Mouse (Mus musculus): ENCODE results near the gene Pear1. TPM values are rescaled to one million over a fixed set of nuclear protein-coding genes. Genes with fewer than 3 reads are reported as not detected.

Pear1 gene
- polyA plus RNA-seq, 1 experiment from 2014 or later: 17.7 TPM

DNA sequence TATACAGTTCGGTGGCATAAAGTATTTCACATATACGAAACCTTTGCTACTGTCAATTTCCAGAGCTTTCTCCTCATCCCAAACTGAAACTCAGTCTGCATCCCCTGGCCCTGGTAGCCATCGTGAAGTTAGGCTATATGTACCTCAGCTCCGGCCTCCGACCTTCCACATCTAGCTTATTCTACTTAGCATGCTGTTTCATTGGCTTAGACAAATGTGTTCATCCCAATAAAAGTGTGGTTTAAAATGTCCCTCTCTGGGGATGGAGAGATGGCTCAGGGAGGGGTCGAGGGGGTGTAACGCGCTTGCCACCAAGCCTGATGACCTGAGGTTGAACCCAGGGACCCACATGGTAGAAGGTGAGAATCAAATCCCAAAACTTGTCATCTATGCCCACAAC, 54.6 kb downstream of the Pear1 start:
- Histone ChIP-seq H3K4me1 (peaks cover 47% of the 10 kb centered on the region), H3K27ac (no peak overlapping the region), H3K27me3 (ENCODE audit: low read depth, poor library complexity, severe bottlenecking) (peaks cover 52% of the 10 kb centered on the region), H3K36me3 (no peaks in the 10 kb centered on the region), H3K4me3 (no peak overlapping the region), H3K9me3 (replicated peaks) (no peaks in the 10 kb centered on the region)
- DNase-seq (ENCODE audit: low spot score): no peak
- WGBS: 79% methylated on average over 8 of the region's 8 CpGs

DNA sequence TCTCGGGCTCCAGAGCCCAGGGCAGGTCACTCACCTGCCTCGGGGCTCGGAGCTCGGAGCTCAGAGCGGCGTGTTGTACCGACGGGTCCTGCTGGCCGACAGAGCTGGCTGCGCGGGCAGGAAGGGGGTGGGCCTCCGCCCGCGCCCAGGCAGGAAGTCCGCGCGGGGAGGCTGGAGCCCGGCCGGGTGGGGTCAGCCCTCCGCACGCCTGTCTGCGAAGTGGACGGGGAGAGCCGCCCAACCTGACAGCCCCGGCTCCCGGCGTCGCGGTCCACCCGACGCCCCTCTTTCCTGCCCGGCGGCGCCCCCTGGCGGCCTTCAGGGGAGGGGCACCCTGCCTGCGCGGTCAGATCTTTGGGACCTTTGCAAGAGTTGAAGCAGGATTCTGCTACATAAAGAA, 55.3 kb downstream of the Pear1 start:
- Histone ChIP-seq H3K36me3 (no peaks in the 10 kb centered on the region), H3K4me1 (peaks cover 54% of the 10 kb centered on the region), H3K27me3 (ENCODE audit: low read depth, poor library complexity, severe bottlenecking) (peaks cover 46% of the 10 kb centered on the region), H3K4me3 (peak overlapping the region; percentile 58), H3K27ac (peak overlapping the region; percentile 83), H3K9me3 (replicated peaks) (no peaks in the 10 kb centered on the region)
- peak; percentile 92 for DNase-seq (ENCODE audit: low spot score)
- 1% methylated on average over 37 of the region's 37 CpGs for WGBS

DNA sequence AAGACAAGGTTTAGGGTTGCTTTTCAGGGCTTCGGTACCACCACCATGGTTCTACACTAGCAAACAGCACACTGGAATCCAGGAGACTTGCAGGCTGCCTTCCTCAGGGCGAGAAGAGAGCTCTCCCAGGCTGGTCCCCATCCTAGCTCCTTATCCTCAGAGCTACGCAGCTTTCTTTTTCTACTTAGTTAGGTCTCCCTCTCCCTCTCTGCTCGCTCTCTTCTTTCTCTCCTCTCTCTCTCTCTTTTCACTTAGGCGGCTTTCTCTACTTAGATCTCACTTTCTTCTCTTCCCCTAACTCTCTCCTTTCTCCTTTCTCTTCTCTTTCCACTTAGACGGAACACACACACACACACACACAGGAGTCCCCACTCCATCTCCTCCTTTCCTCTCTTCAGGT, 55.7 kb downstream of the Pear1 start:
- peaks cover 42% of the 10 kb centered on the region for H3K27me3 ChIP-seq (ENCODE audit: low read depth, poor library complexity, severe bottlenecking)

DNA sequence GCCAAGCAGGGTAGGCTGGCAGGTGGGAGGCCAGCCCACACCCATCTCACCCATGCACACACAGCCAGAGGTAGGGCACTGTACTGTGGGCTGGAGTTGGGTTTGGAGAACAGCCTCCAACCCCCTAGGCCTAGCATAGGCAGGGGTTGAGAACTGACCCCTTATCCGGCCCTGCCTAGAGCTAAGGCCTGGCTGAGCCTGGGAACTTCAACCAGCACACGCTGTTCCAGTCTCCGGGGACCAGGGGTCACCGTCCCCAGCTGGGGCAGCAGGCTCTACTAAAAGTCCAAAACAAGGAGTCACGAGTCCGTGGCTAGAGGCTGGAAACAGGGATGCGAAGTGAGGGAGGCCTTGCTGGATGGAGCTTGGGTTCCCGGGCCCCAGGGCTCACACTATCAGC, 56.3 kb downstream of the Pear1 start:
- peaks cover 38% of the 10 kb centered on the region for H3K27me3 ChIP-seq (ENCODE audit: low read depth, poor library complexity, severe bottlenecking)
- peak overlapping the region; percentile 83 for H3K27ac ChIP-seq
- H3K36me3 ChIP-seq: no peaks in the 10 kb centered on the region
- peaks cover 65% of the 10 kb centered on the region for H3K4me1 ChIP-seq
- H3K9me3 ChIP-seq (replicated peaks): no peaks in the 10 kb centered on the region
- DNase-seq (ENCODE audit: low spot score): no peak
- WGBS: 78% methylated on average over 8 of the region's 8 CpGs
- H3K4me3 ChIP-seq: peak overlapping the region; percentile 58

More for the DNA sequence above, 55.7 kb downstream of the Pear1 start:
- Histone ChIP-seq H3K4me1 (peaks cover 58% of the 10 kb centered on the region), H3K27ac (peak overlapping the region; percentile 83), H3K4me3 (peak overlapping the region; percentile 58), H3K9me3 (replicated peaks) (no peaks in the 10 kb centered on the region), H3K36me3 (no peaks in the 10 kb centered on the region)
- WGBS: 54% methylated on average over 6 of the region's 6 CpGs
- DNase-seq (ENCODE audit: low spot score): no peak

DNA sequence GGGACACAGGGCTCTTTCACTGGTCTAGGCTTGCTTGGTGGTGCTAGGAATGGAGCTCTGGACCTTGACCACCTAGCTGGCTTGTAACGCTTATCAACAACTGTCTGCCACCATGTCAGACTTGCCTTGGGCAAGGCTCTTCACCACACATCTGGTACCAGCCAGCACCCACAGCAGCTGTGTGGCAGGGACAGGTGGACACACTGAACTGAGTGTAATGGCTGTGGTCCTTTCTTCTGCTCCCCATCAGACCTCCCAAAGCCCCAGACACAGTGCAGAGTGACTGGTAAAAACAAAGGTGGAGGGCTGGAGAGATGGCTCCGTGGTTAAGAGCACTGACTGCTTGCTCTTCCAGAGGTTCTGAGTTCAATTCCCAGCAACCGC, 57.8 kb downstream of the Pear1 start:
- H3K4me1 ChIP-seq: peaks cover 79% of the 10 kb centered on the region
- no peaks in the 10 kb centered on the region for H3K36me3 ChIP-seq
- no peaks in the 10 kb centered on the region for H3K9me3 ChIP-seq (replicated peaks)
- peaks cover 23% of the 10 kb centered on the region for H3K27me3 ChIP-seq (ENCODE audit: low read depth, poor library complexity, severe bottlenecking)
- 81% methylated on average over 3 of the region's 3 CpGs for WGBS
- H3K27ac ChIP-seq: peak overlapping the region; percentile 87
- no peak for DNase-seq (ENCODE audit: low spot score)
- 0 out of 2 replicates have a peak overlapping the region, but pooled peaks have one; percentile 16 for H3K4me3 ChIP-seq

DNA sequence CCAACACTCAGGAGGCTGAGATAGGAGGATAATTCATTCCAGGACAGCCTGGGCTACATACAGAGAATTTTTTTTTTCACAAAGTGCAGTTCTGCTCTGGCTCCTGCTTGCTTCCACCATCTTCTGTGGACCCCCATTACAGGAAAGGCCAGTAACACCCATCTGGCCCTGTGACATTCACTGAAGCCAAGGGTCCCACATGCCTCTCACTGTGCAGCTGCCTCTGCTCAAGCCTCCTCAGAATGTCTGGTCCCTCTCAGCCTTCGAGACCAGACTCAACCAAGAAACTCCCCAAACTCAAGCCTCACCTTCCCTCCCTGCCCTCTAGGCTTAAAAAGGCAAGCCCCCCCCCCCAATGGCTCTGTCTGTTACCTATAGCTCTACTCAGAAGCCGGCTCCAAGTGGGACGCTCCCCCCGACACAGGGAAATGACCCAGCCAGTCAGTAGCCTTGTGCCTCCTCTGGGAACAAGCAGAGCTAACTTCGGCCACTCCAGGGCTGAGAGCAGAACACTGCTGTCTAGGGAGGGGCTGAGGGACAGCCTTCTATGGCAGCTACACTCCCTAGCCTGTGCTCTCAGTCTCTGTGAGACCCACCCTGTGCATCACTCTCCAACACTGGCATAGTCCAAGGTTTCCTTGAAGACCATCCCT, 58.3 kb downstream of the Pear1 start:
- 73% methylated on average over 5 of the region's 5 CpGs for WGBS
- peaks cover 85% of the 10 kb centered on the region for H3K4me1 ChIP-seq
- H3K27me3 ChIP-seq (ENCODE audit: low read depth, poor library complexity, severe bottlenecking): peaks cover 18% of the 10 kb centered on the region
- no peaks in the 10 kb centered on the region for H3K9me3 ChIP-seq (replicated peaks)
- no peak for DNase-seq (ENCODE audit: low spot score)
- H3K36me3 ChIP-seq: no peaks in the 10 kb centered on the region
- H3K27ac ChIP-seq: peak overlapping the region; percentile 87
- H3K4me3 ChIP-seq: peak overlapping the region; percentile 16; the same call in 1 of the 2 replicates

DNA sequence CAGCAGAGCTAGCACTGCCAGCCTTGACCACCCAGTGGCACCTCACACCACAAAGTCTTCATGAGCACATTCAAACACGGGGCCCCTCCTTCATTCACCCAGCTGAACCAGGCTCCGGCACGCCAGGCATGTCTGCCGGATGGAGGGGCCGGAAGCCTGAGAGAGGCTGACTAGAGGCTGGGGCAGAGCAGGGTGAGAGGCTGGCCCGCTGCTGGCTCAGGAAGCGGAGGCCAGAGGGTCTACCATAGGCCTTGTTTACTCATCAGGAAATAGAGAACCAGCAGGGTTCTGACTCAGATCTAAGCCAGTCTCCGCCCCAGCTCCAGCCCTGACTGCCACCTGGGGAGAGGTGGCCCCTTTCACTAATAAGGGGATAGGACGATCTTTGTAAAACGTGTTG, 59.0 kb downstream of the Pear1 start:
- peaks cover 89% of the 10 kb centered on the region for H3K4me1 ChIP-seq
- H3K27ac ChIP-seq: peak overlapping the region; percentile 87
- H3K4me3 ChIP-seq: peak overlapping the region; percentile 31
- 12% methylated on average over 10 of the region's 10 CpGs for WGBS
- no peaks in the 10 kb centered on the region for H3K36me3 ChIP-seq
- H3K27me3 ChIP-seq (ENCODE audit: low read depth, poor library complexity, severe bottlenecking): peaks cover 16% of the 10 kb centered on the region
- H3K9me3 ChIP-seq (replicated peaks): no peaks in the 10 kb centered on the region
- DNase-seq (ENCODE audit: low spot score): peak; percentile 71

DNA sequence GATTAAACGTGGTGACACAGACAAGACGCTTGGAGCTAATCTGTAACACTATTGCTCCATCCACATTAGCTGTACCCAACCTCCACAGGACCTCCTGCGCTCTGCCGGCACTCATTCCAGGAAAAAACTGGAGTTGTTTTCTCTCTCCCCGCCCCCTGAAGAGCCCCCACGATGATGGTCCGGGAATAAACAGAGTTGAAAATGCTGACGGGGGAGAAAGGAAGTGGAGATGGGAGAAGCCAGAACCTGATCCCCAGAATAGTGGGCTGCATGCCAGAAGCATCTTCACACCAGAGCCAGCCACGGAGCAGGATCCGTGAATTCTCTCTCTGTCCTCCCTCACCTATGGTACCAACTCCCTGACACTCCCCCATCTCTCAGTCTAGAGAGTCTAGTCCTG, 59.6 kb downstream of the Pear1 start:
- Histone ChIP-seq H3K4me1 (peaks cover 95% of the 10 kb centered on the region), H3K36me3 (peaks cover 3% of the 10 kb centered on the region), H3K27ac (peak overlapping the region; percentile 87), H3K4me3 (peak overlapping the region; percentile 31), H3K9me3 (replicated peaks) (no peaks in the 10 kb centered on the region), H3K27me3 (ENCODE audit: low read depth, poor library complexity, severe bottlenecking) (peaks cover 12% of the 10 kb centered on the region)
- WGBS: 33% methylated on average over 10 of the region's 10 CpGs
- DNase-seq (ENCODE audit: low spot score): no peak

DNA sequence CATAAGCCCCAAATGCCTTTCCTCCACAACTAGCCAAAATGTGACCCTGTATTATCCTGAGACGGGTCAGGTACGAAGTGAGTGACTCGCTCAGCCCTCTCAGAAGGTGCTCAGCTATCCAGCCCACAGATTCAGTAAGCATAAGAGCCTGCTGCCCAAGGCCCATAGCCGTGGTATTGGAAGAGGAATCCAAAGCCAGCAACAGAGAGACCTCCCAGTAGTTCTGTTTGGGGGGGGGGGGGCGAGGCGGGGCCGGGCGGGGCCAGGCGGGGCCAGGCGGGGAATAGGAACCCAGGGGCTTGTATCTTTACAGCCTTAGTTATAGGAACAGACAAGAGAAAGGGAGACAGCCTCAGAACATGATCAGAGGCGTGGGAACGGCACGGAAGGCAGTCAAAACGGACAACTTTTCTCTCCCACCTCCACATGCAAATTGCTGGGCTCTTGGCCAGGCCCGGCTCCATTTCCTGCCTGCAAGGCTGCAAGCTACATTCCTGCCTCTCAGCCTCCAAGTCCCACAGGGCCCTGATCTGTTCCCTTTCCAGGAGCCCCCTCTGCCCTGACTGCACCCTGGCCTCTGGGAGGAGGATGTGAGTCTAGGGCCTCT, 60.3 kb downstream of the Pear1 start:
- 20% methylated on average over 15 of the region's 15 CpGs for WGBS

DNA sequence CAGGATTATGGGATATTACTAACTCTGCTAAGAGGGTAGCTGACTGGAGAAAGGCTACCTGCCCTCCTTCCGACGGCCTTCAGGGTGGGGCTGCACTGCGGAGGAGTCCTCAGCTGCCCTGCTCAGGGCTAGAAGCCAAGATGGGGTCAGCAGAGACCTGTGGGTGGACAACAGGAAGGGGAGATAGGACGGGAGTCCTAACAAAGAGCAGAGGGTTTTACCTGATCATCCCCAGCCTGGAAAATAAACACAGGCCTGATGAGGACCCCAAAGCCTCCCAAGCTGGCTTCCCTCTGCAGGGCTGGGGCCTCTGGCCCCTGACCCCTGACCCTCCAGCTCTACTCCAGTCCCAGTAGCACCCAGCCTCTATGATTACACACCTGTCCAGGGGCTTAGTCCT, 60.9 kb downstream of the Pear1 start:
- Histone ChIP-seq H3K4me1 (peaks cover 98% of the 10 kb centered on the region), H3K4me3 (peak overlapping the region; percentile 31; the same call in 1 of the 2 replicates), H3K27me3 (ENCODE audit: low read depth, poor library complexity, severe bottlenecking) (peaks cover 9% of the 10 kb centered on the region), H3K27ac (peak overlapping the region; percentile 87), H3K36me3 (peaks cover 16% of the 10 kb centered on the region), H3K9me3 (replicated peaks) (no peaks in the 10 kb centered on the region)
- DNase-seq (ENCODE audit: low spot score): no peak
- WGBS: 69% methylated on average over 4 of the region's 4 CpGs

More for the DNA sequence above, 60.3 kb downstream of the Pear1 start:
- Histone ChIP-seq H3K27ac (peak overlapping the region; percentile 87), H3K9me3 (replicated peaks) (no peaks in the 10 kb centered on the region), H3K27me3 (ENCODE audit: low read depth, poor library complexity, severe bottlenecking) (peaks cover 11% of the 10 kb centered on the region), H3K4me3 (peak overlapping the region; percentile 31), H3K4me1 (peaks cover 98% of the 10 kb centered on the region), H3K36me3 (peaks cover 10% of the 10 kb centered on the region)
- DNase-seq (ENCODE audit: low spot score): peak; percentile 68

DNA sequence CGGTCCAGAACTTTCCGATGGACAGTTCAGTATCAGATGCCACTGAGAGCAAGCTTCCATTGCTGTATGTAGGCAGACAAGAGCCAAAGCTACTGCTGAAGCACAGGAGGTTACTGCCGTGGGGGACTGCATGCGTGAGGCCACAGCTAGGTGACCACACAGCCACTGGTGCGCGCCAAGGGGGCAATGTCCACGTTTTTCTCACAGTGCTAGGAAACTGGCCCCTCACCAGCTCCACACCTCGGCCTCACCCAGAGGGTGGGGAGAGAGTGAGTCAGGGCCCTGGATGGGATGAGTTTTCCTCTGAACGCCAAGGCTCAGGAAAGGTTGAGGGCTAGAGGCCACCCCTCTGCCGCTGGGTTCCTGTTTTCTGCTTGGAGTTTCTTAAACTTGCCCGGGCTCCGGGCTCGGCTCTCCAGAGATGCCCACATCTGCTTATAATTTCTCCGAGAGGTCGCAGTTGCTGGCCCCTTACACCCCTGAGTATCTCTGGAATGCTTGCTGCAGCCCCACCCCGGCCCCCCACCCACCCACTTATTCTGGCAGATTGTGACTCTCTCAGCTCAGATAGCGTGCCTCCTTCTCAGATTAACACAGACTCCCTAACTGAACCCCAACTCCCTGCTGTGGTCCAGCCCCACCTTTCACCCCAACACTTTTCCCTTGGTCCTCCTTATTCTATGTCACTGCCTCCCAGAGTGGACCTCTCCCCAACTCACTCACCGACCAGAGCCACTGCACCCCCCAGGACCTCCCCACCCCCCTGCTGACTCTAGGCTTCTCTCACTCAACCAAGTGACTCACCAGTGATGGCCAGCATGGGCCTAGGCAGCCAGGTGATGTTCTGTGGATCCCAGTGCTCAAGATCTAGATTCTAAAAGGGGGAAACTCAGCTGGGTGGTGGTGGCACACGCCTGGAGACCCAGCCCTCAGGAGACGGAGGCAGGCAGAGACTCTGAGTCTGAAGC, 62.4 kb downstream of the Pear1 start:
- H3K9me3 ChIP-seq (replicated peaks): no peaks in the 10 kb centered on the region
- DNase-seq (ENCODE audit: low spot score): peak; percentile 58
- 53% methylated on average over 20 of the region's 20 CpGs for WGBS
- H3K27ac ChIP-seq: peak overlapping the region; percentile 87
- H3K27me3 ChIP-seq (ENCODE audit: low read depth, poor library complexity, severe bottlenecking): peaks cover 16% of the 10 kb centered on the region
- peaks cover 30% of the 10 kb centered on the region for H3K36me3 ChIP-seq
- H3K4me1 ChIP-seq: peaks cover 97% of the 10 kb centered on the region
- H3K4me3 ChIP-seq: peak overlapping the region; percentile 16; the same call in 1 of the 2 replicates

DNA sequence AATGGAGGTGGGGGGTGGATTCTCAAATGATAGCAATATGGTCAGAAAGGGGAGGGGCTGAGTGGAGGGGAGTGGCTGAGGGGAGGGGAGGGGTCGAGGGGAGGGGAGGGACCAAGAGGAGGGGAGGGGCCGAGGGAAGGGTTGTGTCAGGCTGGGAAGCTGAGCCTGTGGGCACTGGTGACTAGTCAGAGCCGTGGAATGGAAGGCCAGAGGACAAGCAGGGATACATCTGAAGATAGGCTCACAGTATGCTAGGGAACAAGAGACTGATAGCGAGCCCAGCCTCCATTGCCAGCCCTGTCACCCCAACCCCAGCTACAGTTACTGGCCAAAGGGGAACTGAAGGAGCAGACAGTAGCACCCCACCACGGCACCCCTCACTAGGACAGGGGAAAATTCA, 65.5 kb downstream of the Pear1 start:
- WGBS: 62% methylated on average over 3 of the region's 5 CpGs
- no peak for DNase-seq (ENCODE audit: low spot score)
- H3K27me3 ChIP-seq (ENCODE audit: low read depth, poor library complexity, severe bottlenecking): peaks cover 46% of the 10 kb centered on the region
- no peaks in the 10 kb centered on the region for H3K9me3 ChIP-seq (replicated peaks)
- peak overlapping the region; percentile 66 for H3K27ac ChIP-seq
- H3K36me3 ChIP-seq: peaks cover 42% of the 10 kb centered on the region
- H3K4me1 ChIP-seq: peaks cover 77% of the 10 kb centered on the region
- H3K4me3 ChIP-seq: no peak overlapping the region

Data from limb, embryonic 10.5 days (tissue).